Mouse (Mus musculus) midbrain, embryonic 14.5 days (tissue): ENCODE data around the gene Ctdspl. TPM values are rescaled to one million over a fixed set of nuclear protein-coding genes. Genes with fewer than 3 reads are reported as not detected.

Source experiments
- ATAC-seq: fragments of 200-750 bp; cut with Nextera tagmentation; 2 replicates; pipeline ENCODE4 v1.8.0; 2017; ENCODE audit warnings: moderate number of reproducible peaks, moderate library complexity; ENCODE audit not compliant: low FRiP score, low TSS enrichment
- DNase-seq: peaks from one replicate; pipeline ENCODE4 v3.0.0-alpha.2; 2015
- H3K27ac ChIP-seq: fragments of 300-500 bp; sonication (generic); replicated peaks from 2 replicates; pipeline ENCODE4 v1.5.1; 2014; ENCODE audit warnings: mild to moderate bottlenecking, low read depth, low read length, moderate library complexity
- H3K27me3 ChIP-seq: fragments of 300-500 bp; sonication (generic); 2 replicates; pipeline ENCODE4 v1.6.1; 2014; ENCODE audit warnings: low read length, control low read depth, mixed read lengths; ENCODE audit not compliant: control insufficient read depth, insufficient read depth
- H3K36me3 ChIP-seq: fragments of 300-500 bp; sonication (generic); 2 replicates; pipeline ENCODE4 v1.6.1; 2014; ENCODE audit warnings: low read length, control low read depth; ENCODE audit not compliant: control insufficient read depth, insufficient read depth
- H3K4me1 ChIP-seq: fragments of 300-500 bp; sonication (generic); 2 replicates; pipeline ENCODE4 v1.6.1; 2014; ENCODE audit warnings: mild to moderate bottlenecking, antibody characterized with exemption, low read length, control low read depth; ENCODE audit not compliant: control insufficient read depth, insufficient read depth
- H3K4me2 ChIP-seq: fragments of 300-500 bp; sonication (generic); 2 replicates; pipeline ENCODE4 v1.6.1; 2014; ENCODE audit warnings: mild to moderate bottlenecking, low read length, moderate library complexity
- H3K4me3 ChIP-seq: fragments of 300-500 bp; sonication (generic); replicated peaks from 2 replicates; pipeline ENCODE4 v1.5.1; 2014; ENCODE audit warnings: low read depth, low read length
- H3K9ac ChIP-seq: fragments of 300-500 bp; sonication (generic); replicated peaks from 2 replicates; pipeline ENCODE4 v1.6.1; 2014; ENCODE audit warnings: mild to moderate bottlenecking, low read length, moderate library complexity
- H3K9me3 ChIP-seq: fragments of 300-500 bp; sonication (generic); 2 replicates; pipeline ENCODE4 v1.6.1; 2016; ENCODE audit warnings: low read length, control low read depth, mixed read lengths; ENCODE audit not compliant: control insufficient read depth
- WGBS: fragments of 180-500 bp; shearing (Covaris S2); extraction: QIAGEN DNeasy Blood & Tissue Kit; methylation state at CpG from one replicate; pipeline ENCODE4 v1.1.7; 2014; 5-methylcytosine and 5-hydroxymethylcytosine counted together
- polyA plus RNA-seq: library from polyadenylated mRNA; unstranded; fragments of >200 nt; fragmentation: Nextera tagmentation; extraction: Ambion mirVana; gene quantifications from 2 replicates; pipeline ENCODE4 v1.2.1, GENCODE M21; 2014

Ctdspl gene
- polyA plus RNA-seq, 1 experiment from 2014 or later, result 8.2 TPM

GRCm38 (mm10) chr9:118991750-118992585, 65.7 kb downstream of the Ctdspl start:
- Histone ChIP-seq H3K4me3 (no peak overlapping the region), H3K9ac (no peak overlapping the region), H3K4me1 (peaks cover 9% of the 10 kb centered on the region), H3K4me2 (no peak overlapping the region), H3K27ac (no peak overlapping the region), H3K27me3 (no peaks in the 10 kb centered on the region), H3K9me3 (no peaks in the 10 kb centered on the region), H3K36me3 (no peaks in the 10 kb centered on the region)
- ATAC-seq (no peak), DNase-seq (no peak)
- WGBS, result 94% methylated on average over 21 of the region's 21 CpGs

GRCm38 (mm10) chr9:118992586-118992955, 66.3 kb downstream of the Ctdspl start:
- DNase-seq, result no peak
- Histone ChIP-seq H3K27me3 (no peaks in the 10 kb centered on the region), H3K27ac (no peak overlapping the region), H3K4me1 (peaks cover 9% of the 10 kb centered on the region), H3K9me3 (no peaks in the 10 kb centered on the region), H3K4me2 (no peak overlapping the region), H3K4me3 (no peak overlapping the region), H3K9ac (no peak overlapping the region), H3K36me3 (no peaks in the 10 kb centered on the region)
- no peak for ATAC-seq
- WGBS, result 84% methylated on average over 5 of the region's 5 CpGs

- WGBS, result 83% methylated on average over 12 of the region's 12 CpGs
- H3K9ac ChIP-seq, result no peak overlapping the region
- no peaks in the 10 kb centered on the region for H3K4me1 ChIP-seq
- no peak overlapping the region for H3K4me3 ChIP-seq
- H3K9me3 ChIP-seq, result no peaks in the 10 kb centered on the region
- H3K27me3 ChIP-seq, result no peaks in the 10 kb centered on the region
- no peaks in the 10 kb centered on the region for H3K36me3 ChIP-seq
- DNase-seq (no peak), ATAC-seq (no peak)
- no peak overlapping the region for H3K4me2 ChIP-seq
- no peak overlapping the region for H3K27ac ChIP-seq
Measured at GRCm38 (mm10) chr9:118994524-118995227, 68.4 kb downstream of the Ctdspl start.

DNA sequence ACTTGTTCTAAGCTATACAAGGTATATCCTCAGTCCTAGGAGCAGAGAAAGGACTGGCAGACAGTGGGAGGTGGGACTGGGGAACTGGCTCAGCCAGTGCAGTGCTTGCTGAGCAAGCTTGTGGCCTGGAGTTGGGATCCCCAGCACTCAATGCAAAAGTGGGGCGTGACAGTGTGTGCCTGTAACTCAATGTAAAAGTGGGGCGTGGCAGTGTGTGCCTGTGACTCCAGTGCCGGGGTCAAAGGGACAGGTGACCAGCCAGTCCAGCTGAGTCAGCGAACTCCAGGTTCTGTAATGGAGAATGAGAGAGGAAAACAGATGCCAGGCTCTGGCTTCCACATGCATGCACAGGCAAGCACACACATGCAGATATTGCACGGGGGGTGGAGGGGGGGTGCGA, 69.3 kb downstream of the Ctdspl start:
- no peak overlapping the region for H3K9ac ChIP-seq
- no peaks in the 10 kb centered on the region for H3K36me3 ChIP-seq
- DNase-seq, result no peak
- no peak overlapping the region for H3K27ac ChIP-seq
- 88% methylated on average over 6 of the region's 6 CpGs for WGBS
- no peak overlapping the region for H3K4me3 ChIP-seq
- ATAC-seq, result no peak
- no peaks in the 10 kb centered on the region for H3K4me1 ChIP-seq
- no peak overlapping the region for H3K4me2 ChIP-seq
- no peaks in the 10 kb centered on the region for H3K9me3 ChIP-seq
- H3K27me3 ChIP-seq, result no peaks in the 10 kb centered on the region

GRCm38 (mm10) chr9:118997241-118997640, 71.0 kb downstream of the Ctdspl start:
- Histone ChIP-seq H3K4me2 (no peak overlapping the region), H3K9me3 (no peaks in the 10 kb centered on the region), H3K27me3 (no peaks in the 10 kb centered on the region), H3K27ac (no peak overlapping the region), H3K4me1 (no peaks in the 10 kb centered on the region), H3K36me3 (no peaks in the 10 kb centered on the region), H3K9ac (no peak overlapping the region), H3K4me3 (no peak overlapping the region)
- DNase-seq, result no peak
- no peak for ATAC-seq
- WGBS, result 95% methylated on average over 6 of the region's 6 CpGs

- Histone ChIP-seq H3K36me3 (no peaks in the 10 kb centered on the region), H3K4me1 (no peaks in the 10 kb centered on the region), H3K4me2 (no peak overlapping the region), H3K9ac (no peak overlapping the region), H3K27ac (no peak overlapping the region), H3K9me3 (no peaks in the 10 kb centered on the region), H3K4me3 (no peak overlapping the region), H3K27me3 (no peaks in the 10 kb centered on the region)
- whole genome bisulfite sequencing, result 81% methylated on average over 6 of the region's 6 CpGs
- no peak for ATAC-seq
- DNase-seq, result no peak
Measured at GRCm38 (mm10) chr9:119000196-119000595, 73.9 kb downstream of the Ctdspl start.

DNA sequence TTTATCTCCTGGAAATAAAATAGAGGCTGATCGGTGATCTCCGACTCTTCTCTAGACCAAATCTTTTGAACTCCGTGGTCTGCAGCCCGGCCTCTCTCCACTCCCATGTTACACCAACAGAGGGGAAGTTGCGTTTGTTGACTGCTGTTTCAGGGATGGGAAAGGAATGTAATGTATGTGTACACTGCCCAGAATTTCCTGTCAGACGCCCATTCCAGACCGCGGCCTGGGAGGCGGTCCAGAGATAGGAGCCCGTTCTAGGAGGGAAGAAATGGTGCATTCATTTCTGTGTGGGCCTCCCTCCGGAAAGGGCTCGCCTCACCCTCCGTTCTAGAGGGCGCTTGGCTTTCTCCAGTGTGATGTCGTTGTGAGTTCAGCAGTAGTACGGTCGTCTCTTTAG, 76.0 kb downstream of the Ctdspl start:
- H3K9me3 ChIP-seq, result no peaks in the 10 kb centered on the region
- no peak overlapping the region for H3K27ac ChIP-seq
- no peak overlapping the region for H3K4me3 ChIP-seq
- H3K4me1 ChIP-seq, result no peaks in the 10 kb centered on the region
- H3K4me2 ChIP-seq, result no peak overlapping the region
- ATAC-seq (no peak), DNase-seq (no peak)
- H3K36me3 ChIP-seq, result no peaks in the 10 kb centered on the region
- H3K9ac ChIP-seq, result no peak overlapping the region
- H3K27me3 ChIP-seq, result no peaks in the 10 kb centered on the region
- 88% methylated on average over 17 of the region's 17 CpGs for WGBS

DNA sequence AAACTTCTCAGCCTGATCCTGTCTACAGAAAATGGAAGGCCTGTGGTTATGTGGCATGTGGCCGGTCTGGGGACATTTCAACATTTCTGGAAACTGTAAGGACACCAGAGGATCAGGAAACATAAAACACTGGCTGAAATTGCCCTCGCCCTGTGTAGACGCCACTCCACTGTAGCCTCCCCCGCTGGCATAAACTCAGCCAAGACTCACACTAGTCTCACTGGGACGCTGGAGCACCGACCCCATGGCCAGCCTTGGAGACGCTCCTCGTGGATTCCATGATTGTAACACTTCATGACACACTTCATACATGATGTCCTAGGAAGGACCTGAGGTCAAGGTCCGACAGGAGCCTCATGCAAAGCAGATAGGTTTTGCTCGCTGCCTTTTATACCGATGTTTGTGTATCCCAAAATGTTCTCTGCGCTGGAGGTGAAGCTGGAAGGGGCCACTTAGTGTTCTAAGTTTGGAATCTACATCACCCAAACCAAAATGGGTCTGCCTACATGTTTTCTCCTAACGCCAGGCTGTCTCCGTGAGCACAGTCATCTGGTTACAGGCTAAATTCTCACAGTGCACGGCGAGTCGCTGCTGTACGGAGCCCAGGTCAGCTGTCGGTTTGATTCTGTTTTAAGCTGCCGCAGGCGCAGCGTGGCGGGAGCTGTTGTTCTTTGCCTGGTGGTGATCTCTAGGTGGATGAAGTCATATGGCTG, 77.9 kb downstream of the Ctdspl start:
- H3K36me3 ChIP-seq, result no peaks in the 10 kb centered on the region
- H3K4me1 ChIP-seq, result no peaks in the 10 kb centered on the region
- no peaks in the 10 kb centered on the region for H3K9me3 ChIP-seq
- no peak for DNase-seq
- no peaks in the 10 kb centered on the region for H3K27me3 ChIP-seq
- H3K4me3 ChIP-seq, result no peak overlapping the region
- no peak for ATAC-seq
- no peak overlapping the region for H3K27ac ChIP-seq
- no peak overlapping the region for H3K4me2 ChIP-seq
- no peak overlapping the region for H3K9ac ChIP-seq
- 89% methylated on average over 23 of the region's 23 CpGs for WGBS
